Mouse (Mus musculus) embryonic facial prominence, embryonic 12.5 days (tissue): ENCODE data around the gene Sec24b. TPM values are rescaled to one million over a fixed set of nuclear protein-coding genes. Genes with fewer than 3 reads are reported as not detected.

Experiments
- ATAC-seq: fragments of 200-750 bp; cut with Nextera tagmentation; 2 replicates; pipeline ENCODE4 v1.8.0; 2017; ENCODE audit not compliant: insufficient number of reproducible peaks, insufficient read depth, low FRiP score, low TSS enrichment
- H3K27ac ChIP-seq: fragments of 300-500 bp; sonication (generic); 2 replicates; pipeline ENCODE4 v1.5.1; 2016; ENCODE audit warnings: mild to moderate bottlenecking
- H3K27me3 ChIP-seq: fragments of 300-500 bp; sonication (generic); 2 replicates; pipeline ENCODE4 v1.6.1; 2016; ENCODE audit warnings: mild to moderate bottlenecking, moderate library complexity
- H3K36me3 ChIP-seq: fragments of 300-500 bp; sonication (generic); 2 replicates; pipeline ENCODE4 v1.6.1; 2016; ENCODE audit warnings: mild to moderate bottlenecking
- H3K4me1 ChIP-seq: fragments of 300-500 bp; sonication (generic); 2 replicates; pipeline ENCODE4 v1.6.1; 2016
- H3K4me2 ChIP-seq: fragments of 300-500 bp; sonication (generic); replicated peaks from 2 replicates; pipeline ENCODE4 v1.6.1; 2016; ENCODE audit warnings: mild to moderate bottlenecking, moderate library complexity
- H3K4me3 ChIP-seq: fragments of 300-500 bp; sonication (generic); 2 replicates; pipeline ENCODE4 v1.5.1; 2016; ENCODE audit warnings: mild to moderate bottlenecking
- H3K9ac ChIP-seq: fragments of 300-500 bp; sonication (generic); 2 replicates; pipeline ENCODE4 v1.6.1; 2016; ENCODE audit warnings: mild to moderate bottlenecking, moderate library complexity
- H3K9me3 ChIP-seq: fragments of 300-500 bp; sonication (generic); 2 replicates; pipeline ENCODE4 v1.6.1; 2016; ENCODE audit warnings: mild to moderate bottlenecking, moderate library complexity
- WGBS: fragments of 180-500 bp; shearing (Covaris S2); methylation state at CpG from one replicate; pipeline ENCODE4 v1.1.7; 2016; 5-methylcytosine and 5-hydroxymethylcytosine counted together
- polyA plus RNA-seq: library from polyadenylated mRNA; unstranded; fragments of >200 nt; fragmentation: Nextera tagmentation; extraction: Ambion mirVana; gene quantifications from 2 replicates; pipeline ENCODE4 v1.2.1, GENCODE M21; 2016

Gene Sec24b
- polyA plus RNA-seq, result 34.3 and 35.6 TPM in 2 replicates

DNA sequence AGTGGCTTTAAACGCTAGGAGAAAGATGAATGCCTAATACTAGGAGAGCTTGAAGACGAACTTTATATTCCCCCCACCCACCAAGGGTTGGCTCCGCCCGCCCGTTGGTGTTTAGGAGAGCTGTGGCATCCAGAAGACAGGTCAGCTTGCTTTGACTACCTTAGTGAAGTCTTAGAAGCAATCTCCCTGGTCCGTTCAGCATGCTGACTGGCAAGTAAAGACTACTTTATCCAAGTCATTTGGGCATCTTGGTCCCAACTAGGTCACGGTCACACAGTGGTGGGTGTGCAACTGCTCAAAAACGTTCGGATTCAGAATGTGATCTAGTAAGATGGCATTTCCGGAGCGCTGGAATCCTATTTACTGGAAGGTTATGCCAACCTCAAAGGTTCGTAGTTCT, at the start of gene Sec24b:
Gene Sec24b, minus strand, starts transcription at position 273 of the 400 bp plus-strand sequence.
- Histone ChIP-seq H3K36me3 (no peaks in the 10 kb centered on the region), H3K4me1 (peaks cover 17% of the 10 kb centered on the region), H3K9me3 (no peaks in the 10 kb centered on the region), H3K27me3 (no peaks in the 10 kb centered on the region), H3K9ac (peak within 1 kb of the TSS; percentile 98), H3K4me2 (peak within 1 kb of the TSS; percentile 61), H3K27ac (peak within 1 kb of the TSS; percentile 99), H3K4me3 (peak within 1 kb of the TSS; percentile 92)
- 10% methylated on average over 12 of the region's 12 CpGs for WGBS
- 0 out of 2 replicates have a peak, but pooled peaks have one; percentile 18 for ATAC-seq

DNA sequence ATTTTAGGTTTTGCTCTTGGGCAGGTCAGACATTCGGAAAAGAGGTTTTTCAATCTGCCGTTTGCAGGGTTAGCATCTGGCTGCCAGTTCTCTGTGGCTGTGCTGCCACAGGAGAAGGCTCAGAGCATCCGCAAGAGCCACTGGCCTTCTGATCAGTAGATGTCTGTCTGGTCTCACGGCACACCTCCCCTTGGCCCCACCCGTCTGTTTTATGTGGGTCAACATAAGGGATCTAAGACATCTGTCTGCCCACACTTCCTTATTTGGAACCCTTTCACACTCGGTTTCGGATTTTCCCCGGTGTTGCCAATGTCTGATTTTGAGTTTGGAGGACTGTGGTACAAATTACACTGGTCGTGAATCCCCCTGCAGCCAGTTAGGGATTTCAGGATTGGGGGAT, 43.1 kb upstream of the Sec24b start:
- Histone ChIP-seq H3K4me1 (no peaks in the 10 kb centered on the region), H3K36me3 (no peaks in the 10 kb centered on the region), H3K4me2 (no peak overlapping the region), H3K9ac (no peak overlapping the region), H3K27ac (no peak overlapping the region), H3K4me3 (no peak overlapping the region), H3K27me3 (no peaks in the 10 kb centered on the region), H3K9me3 (no peaks in the 10 kb centered on the region)
- ATAC-seq, result no peak
- 70% methylated on average over 9 of the region's 9 CpGs for WGBS

DNA sequence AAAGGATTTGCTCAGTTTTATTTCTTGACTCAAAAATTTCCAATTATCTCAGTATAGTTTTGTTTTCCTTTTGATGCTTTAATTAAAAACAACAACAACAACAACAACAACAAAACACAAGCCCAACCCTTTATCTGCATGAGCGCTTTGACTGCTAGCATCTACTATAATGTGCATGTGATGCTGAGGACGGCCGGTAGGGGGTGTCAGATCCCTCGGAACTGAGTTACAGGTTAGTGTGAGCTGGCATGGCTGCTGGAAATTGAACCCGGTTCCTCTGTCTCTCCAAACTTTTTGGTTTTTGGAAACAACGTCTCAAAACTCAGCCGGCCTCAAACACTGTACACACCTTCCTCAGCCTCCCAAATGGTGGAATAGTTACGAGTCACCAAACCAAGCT, 42.1 kb upstream of the Sec24b start:
- Histone ChIP-seq H3K36me3 (no peaks in the 10 kb centered on the region), H3K27me3 (no peaks in the 10 kb centered on the region), H3K4me3 (no peak overlapping the region), H3K4me1 (no peaks in the 10 kb centered on the region), H3K9ac (no peak overlapping the region), H3K9me3 (no peaks in the 10 kb centered on the region), H3K4me2 (no peak overlapping the region), H3K27ac (no peak overlapping the region)
- no peak for ATAC-seq
- 80% methylated on average over 8 of the region's 8 CpGs for WGBS

DNA sequence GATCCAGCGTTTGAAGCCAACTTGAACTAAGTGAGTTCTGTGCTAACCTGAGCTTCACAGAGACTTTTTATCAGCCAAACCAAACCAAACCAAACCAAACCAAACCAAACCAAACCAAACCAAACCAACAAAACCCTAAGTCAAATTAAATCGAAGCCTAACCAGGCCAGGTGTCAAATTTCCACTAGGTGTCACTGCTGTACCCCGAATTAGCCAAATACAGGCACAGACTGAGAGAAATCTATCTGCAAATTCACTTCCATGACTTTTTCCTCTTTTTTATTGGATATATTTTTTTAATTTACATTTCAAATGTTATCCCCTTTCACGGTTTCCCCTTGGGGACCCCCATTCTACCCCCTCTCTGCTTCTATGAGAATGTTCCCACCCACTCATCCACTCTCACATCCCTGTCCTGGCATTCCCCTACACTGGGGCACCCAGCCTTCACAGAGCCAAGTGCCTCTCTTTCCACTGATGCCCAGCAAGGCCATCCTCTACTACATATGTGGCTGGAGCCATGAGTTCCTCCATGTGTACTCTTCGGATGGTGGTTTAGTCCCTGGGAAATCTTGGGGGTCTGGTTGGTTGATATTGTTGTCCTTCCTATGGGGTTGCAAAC, 33.9 kb upstream of the Sec24b start:
- H3K9me3 ChIP-seq, result no peaks in the 10 kb centered on the region
- no peak for ATAC-seq
- no peak overlapping the region for H3K27ac ChIP-seq
- 47% methylated on average over 5 of the region's 5 CpGs for WGBS
- no peak overlapping the region for H3K4me2 ChIP-seq
- no peaks in the 10 kb centered on the region for H3K4me1 ChIP-seq
- H3K9ac ChIP-seq, result no peak overlapping the region
- no peaks in the 10 kb centered on the region for H3K36me3 ChIP-seq
- no peak overlapping the region for H3K4me3 ChIP-seq
- H3K27me3 ChIP-seq, result no peaks in the 10 kb centered on the region

DNA sequence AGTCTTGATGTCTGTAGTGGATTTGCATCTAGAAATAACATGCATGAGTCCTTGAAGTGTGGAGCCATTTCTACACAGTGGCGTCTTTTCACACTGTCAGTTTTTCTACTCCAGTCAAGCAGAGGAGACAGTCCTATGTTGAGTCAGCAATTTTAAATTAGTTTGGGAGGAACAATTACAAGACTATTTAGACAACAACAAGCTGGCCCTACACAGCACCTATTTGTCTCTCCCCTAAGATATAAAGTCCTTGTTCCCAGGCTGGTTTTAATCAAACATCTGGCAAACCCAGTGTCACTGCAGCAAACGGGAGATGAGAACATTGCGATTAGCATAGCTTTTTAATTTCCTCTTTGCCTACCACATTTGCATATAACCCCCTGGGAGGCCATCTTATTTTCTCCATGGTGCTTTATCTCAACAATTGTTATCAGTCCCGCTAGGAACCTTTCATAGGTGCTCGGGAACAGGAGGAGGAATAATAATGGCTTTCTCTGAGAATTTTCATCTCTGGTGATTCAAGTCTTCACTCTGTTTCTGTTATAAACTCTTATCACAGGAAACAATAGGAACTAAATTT, 32.9 kb upstream of the Sec24b start:
- Histone ChIP-seq H3K27ac (no peak overlapping the region), H3K36me3 (no peaks in the 10 kb centered on the region), H3K4me3 (no peak overlapping the region), H3K27me3 (no peaks in the 10 kb centered on the region), H3K9ac (no peak overlapping the region), H3K4me2 (no peak overlapping the region), H3K9me3 (no peaks in the 10 kb centered on the region), H3K4me1 (no peaks in the 10 kb centered on the region)
- ATAC-seq, result no peak
- 69% methylated on average over 5 of the region's 5 CpGs for WGBS

DNA sequence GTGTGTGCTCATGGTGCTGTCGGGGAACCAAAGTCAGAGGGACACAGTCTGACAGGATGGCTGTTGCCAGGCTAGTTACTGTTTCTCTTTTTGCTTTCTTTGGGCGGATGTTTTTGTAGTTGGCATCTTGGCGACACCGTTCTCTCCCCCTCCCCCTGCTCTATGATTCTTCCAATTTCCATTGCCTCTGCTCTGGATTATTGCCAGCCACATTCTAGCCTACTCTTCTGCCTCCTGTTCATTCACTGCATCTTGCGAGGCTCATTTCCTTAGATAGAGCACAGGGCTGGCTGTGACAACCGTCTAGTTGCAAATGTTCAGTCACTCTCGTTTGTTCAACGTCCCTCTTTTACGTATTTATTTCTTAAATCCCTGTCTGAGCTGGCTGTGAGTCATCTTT, 29.1 kb upstream of the Sec24b start:
- H3K9ac ChIP-seq, result no peak overlapping the region
- H3K9me3 ChIP-seq, result no peaks in the 10 kb centered on the region
- H3K27me3 ChIP-seq, result no peaks in the 10 kb centered on the region
- H3K4me2 ChIP-seq, result no peak overlapping the region
- H3K36me3 ChIP-seq, result no peaks in the 10 kb centered on the region
- H3K4me3 ChIP-seq, result no peak overlapping the region
- no peak for ATAC-seq
- WGBS, result 85% methylated on average over 9 of the region's 9 CpGs
- no peak overlapping the region for H3K27ac ChIP-seq
- peaks cover 14% of the 10 kb centered on the region for H3K4me1 ChIP-seq

DNA sequence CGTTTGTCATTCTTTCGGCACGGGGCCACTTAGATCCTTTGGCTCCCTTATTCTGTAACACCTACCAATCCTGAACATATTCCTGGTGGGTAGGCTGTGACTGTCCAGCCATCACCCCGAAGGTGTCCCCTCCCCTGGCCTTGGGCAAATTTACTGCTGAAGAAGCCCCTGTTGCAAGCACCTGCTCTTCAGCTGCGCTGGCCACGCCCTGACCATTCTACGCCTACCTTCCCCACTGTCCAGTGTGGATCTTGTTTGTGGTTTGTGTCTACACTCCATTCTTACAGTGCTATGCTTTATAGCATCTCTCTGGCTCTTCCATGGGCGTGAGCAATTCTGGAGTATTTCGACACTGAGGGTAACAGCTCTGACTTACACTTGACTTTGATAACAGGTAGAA, 27.3 kb upstream of the Sec24b start:
- H3K36me3 ChIP-seq, result no peaks in the 10 kb centered on the region
- no peak overlapping the region for H3K9ac ChIP-seq
- H3K4me2 ChIP-seq, result no peak overlapping the region
- 94% methylated on average over 9 of the region's 9 CpGs for WGBS
- no peak for ATAC-seq
- H3K4me3 ChIP-seq, result no peak overlapping the region
- H3K27me3 ChIP-seq, result no peaks in the 10 kb centered on the region
- no peak overlapping the region for H3K27ac ChIP-seq
- H3K4me1 ChIP-seq, result peaks cover 14% of the 10 kb centered on the region
- H3K9me3 ChIP-seq, result no peaks in the 10 kb centered on the region

DNA sequence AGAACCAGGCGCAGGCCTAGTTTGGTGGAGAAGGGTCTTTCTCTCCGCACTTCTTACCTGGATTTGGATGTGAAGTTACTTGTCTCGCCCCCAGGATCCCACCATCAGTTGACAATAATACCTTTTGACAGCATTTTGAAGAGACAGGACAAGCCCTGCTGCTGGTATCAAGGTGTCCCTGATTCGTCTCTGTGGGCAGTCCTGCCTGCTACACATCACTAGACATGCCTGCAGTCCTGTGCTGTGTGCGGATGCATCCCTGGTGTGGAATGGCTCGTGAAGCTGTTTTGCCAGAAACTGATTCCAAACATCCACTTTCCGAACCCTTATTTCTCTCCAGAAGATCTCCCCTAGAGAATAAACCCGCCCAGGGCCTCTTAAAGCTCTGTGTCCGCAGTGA, 26.1 kb upstream of the Sec24b start:
- no peak overlapping the region for H3K4me2 ChIP-seq
- H3K27me3 ChIP-seq, result no peaks in the 10 kb centered on the region
- H3K4me1 ChIP-seq, result peaks cover 14% of the 10 kb centered on the region
- no peak overlapping the region for H3K4me3 ChIP-seq
- WGBS, result 73% methylated on average over 9 of the region's 9 CpGs
- H3K27ac ChIP-seq, result no peak overlapping the region
- no peak for ATAC-seq
- H3K9ac ChIP-seq, result 0 out of 2 replicates have a peak overlapping the region, but pooled peaks have one; percentile 27
- no peaks in the 10 kb centered on the region for H3K36me3 ChIP-seq
- H3K9me3 ChIP-seq, result no peaks in the 10 kb centered on the region

DNA sequence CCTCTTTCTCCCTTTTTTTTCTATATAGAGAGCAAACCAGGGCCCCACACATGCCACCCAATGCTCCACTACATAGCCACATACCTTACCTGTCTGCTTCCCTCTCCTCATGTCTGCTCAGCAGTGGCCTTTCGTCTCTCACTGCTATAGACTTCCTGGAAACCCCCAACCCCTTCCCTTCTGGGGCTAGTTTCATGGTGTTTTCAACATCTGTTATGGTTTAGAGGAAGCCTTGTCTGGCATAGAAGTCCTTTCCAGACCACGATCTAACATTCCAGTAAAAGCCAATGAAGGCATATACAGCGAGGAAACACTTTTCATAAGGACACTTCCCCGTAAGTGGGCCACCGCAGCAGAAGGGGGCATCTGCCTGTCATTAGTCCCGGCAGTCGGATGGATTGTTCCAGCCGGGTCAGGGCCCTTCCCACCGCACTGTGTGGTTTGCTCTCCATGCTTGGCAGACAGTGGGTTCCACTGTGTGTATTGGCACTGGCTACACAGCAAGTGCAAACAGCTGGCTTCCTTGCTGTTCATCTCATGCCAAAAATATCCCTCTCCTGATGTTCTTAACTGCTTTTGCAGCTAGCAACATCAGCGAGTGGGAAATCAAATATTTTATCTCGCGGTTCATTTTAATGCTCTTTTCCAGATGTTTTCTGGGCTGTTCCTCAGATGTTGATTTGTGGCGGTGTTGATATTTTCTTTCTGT, 25.2 kb upstream of the Sec24b start:
- WGBS, result 36% methylated on average over 13 of the region's 13 CpGs
- peak overlapping the region; percentile 33 for H3K4me2 ChIP-seq
- ATAC-seq, result peak; percentile 59; the same call in 1 of the 2 replicates
- no peak overlapping the region for H3K4me3 ChIP-seq
- peaks cover 14% of the 10 kb centered on the region for H3K4me1 ChIP-seq
- no peak overlapping the region for H3K9ac ChIP-seq
- H3K27me3 ChIP-seq, result no peaks in the 10 kb centered on the region
- H3K36me3 ChIP-seq, result no peaks in the 10 kb centered on the region
- H3K9me3 ChIP-seq, result no peaks in the 10 kb centered on the region
- peak overlapping the region; percentile 67 for H3K27ac ChIP-seq

DNA sequence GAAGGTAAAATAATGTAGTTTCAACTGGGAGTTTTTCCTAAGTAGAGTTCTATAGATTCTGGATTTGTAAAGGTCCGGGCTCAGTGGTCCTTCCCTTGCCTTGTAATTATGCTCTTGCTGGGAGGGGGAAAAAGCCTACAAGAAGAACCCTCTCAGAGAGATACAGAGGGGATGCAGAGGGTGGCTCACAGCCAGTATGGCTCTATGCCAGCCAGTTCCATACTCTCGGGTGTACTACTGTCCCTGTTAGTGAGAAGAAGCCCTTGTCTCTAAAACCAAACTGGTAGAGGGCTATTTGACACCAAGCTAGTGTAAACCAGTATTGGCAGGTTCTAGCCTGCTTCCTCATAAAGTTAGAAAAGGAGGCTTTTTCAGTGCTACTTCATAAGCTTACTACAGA, 22.0 kb upstream of the Sec24b start:
- Histone ChIP-seq H3K27ac (no peak overlapping the region), H3K36me3 (no peaks in the 10 kb centered on the region), H3K9ac (no peak overlapping the region), H3K4me3 (no peak overlapping the region), H3K4me1 (peaks cover 14% of the 10 kb centered on the region), H3K4me2 (no peak overlapping the region), H3K9me3 (no peaks in the 10 kb centered on the region), H3K27me3 (no peaks in the 10 kb centered on the region)
- 57% methylated on average over 2 of the region's 2 CpGs for WGBS
- ATAC-seq, result no peak

DNA sequence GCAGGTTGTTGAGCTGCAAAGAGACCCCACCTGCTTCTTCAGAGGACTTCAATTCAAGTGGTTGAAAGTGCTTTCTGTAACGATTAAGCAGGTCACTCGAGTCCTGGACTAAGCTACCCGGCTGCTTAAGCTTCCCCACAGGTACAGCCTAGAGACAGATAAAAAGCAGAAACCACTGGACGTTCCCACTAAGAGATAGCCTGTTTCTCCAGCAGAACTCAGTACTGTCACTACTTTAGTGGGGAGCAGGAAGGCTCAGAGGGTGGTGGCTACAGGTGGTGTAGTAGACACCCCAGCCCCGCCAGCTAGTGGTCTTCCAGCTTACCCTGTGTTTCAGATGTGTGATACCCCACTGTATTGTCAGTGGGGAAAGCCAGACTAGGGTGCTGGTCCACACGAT, 19.3 kb upstream of the Sec24b start:
- no peak overlapping the region for H3K27ac ChIP-seq
- no peak overlapping the region for H3K9ac ChIP-seq
- no peak overlapping the region for H3K4me3 ChIP-seq
- no peak overlapping the region for H3K4me2 ChIP-seq
- WGBS, result 80% methylated on average over 6 of the region's 6 CpGs
- no peaks in the 10 kb centered on the region for H3K9me3 ChIP-seq
- H3K27me3 ChIP-seq, result no peaks in the 10 kb centered on the region
- H3K4me1 ChIP-seq, result no peaks in the 10 kb centered on the region
- H3K36me3 ChIP-seq, result no peaks in the 10 kb centered on the region
- no peak for ATAC-seq

DNA sequence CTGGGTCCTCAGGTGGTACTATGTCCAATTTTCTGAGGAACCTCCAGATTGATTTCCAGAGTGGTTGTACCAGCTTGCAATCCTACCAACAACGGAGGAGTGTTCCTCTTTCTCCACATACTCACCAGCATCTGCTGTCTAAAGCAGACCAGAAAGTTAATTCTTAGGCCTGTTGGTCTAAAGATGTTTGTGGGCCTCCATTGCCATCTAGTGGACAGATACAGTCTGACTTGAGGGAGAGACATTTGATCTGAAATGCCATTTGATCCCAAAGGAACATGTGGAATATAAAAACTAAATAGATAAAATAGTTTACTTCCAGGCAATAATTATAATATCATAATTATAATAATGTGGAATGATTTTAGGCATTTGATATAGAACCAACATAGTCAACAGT, 18.4 kb upstream of the Sec24b start:
- no peaks in the 10 kb centered on the region for H3K4me1 ChIP-seq
- no peaks in the 10 kb centered on the region for H3K9me3 ChIP-seq
- no peak overlapping the region for H3K27ac ChIP-seq
- H3K36me3 ChIP-seq, result no peaks in the 10 kb centered on the region
- no peak overlapping the region for H3K4me3 ChIP-seq
- no peak for ATAC-seq
- H3K27me3 ChIP-seq, result no peaks in the 10 kb centered on the region
- 5% methylated on average over 1 of the region's 1 CpGs for WGBS
- no peak overlapping the region for H3K4me2 ChIP-seq
- no peak overlapping the region for H3K9ac ChIP-seq
